Mouse (Mus musculus) thymus, postnatal 36 days (tissue): ENCODE measurements around the gene Gm17402.
A peak's percentile ranks its signal among the peaks of the same experiment; 100 is the strongest.

ENCODE experiments used
- DNase-seq, 2 experiments: peaks; one replicate each; pipeline ENCODE4 v3.0.0; 2022; ENCODE audit warnings: mixed read lengths in 2 of 2

Gene Gm17402

DNA sequence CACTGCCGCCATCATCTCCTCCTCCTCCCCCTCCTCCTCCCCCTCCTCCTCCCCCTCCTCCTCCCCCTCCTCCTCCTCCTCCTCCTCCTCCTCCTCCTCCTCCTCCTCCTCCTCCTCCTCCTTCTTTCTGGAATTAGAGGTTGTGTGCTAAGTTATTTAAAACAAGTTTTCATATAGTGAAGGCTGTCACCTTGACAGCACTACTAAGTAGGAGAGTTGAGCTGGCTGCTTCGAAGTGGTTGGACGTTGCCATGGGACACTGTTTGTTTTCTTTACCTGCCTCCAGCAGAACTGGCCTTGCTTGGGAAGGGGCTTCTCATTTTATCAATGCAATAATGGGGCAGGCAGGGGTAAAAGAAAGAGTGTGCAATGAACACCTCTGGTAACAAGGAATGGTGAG lies at the start of gene Gm17402:
Gene Gm17402, minus strand, starts transcription at position 101 of the 400 bp plus-strand sequence.
- DNase-seq: no peak

DNA sequence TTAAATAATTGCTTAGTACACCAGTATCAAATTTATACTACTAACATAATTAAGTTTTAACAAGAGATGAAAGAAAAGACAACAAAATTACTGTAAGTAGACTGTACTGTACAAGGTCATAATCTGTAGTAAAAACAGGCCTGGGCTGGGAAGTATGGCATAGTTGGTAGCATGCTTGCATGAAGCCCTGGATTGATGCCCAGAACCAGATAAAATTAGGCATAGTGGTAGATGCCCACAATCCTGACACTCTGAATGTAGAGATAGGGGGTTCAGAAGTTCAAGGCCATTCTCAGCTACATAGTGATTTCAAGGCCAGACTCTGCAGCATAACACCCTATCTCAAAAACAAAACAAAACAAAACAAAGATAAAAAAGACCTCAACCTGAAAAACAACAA lies 3.3 kb upstream of the Gm17402 start:
- no peak for DNase-seq

DNA sequence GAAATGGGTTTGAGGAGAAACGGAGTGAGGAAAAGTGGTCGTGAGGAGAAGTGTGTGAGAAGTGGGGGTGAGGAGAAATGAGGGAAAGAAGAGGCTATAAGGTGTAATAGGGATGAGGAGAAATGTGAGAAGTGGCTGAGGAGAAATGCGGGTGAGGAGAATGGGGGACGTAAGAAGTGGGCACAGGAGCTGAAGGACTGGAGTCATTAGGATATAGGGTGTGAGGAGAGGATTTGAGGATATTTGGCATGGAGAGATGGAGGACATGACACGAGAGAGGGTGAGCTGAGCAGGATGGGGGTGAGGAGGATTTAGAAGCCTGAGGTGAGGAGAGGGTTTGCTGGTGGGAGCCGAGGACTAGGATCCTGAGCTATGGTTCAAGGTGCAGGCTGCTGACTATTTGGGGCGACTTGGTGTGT lies 594 bp downstream of the Gm17402 start:
- no peak for DNase-seq

DNA sequence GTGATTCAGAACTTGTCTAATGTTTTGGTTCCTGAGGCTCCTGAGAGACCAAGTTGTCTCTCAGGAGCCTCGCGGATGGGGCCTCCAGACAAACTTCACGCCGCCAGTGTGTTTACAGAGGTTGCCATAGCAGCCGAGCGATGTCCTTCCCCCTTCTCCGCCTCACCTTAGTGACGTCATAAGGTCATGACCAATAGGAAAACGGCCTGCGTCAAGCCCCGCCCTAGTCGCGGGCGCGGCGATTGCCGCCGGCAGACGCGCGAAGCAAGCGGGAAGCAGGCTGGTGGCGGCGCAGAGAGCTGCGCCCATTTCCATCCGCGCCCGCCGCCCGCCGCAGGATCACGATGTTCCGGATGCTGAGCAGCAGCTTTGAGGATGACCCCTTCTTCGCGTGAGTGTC lies 1.1 kb downstream of the Gm17402 start, which contains the start of gene Mlf1:
Gene Mlf1, plus strand, starts transcription at position 226 of the 400 bp plus-strand sequence.
- DNase-seq: peak; percentile 79 to 83

DNA sequence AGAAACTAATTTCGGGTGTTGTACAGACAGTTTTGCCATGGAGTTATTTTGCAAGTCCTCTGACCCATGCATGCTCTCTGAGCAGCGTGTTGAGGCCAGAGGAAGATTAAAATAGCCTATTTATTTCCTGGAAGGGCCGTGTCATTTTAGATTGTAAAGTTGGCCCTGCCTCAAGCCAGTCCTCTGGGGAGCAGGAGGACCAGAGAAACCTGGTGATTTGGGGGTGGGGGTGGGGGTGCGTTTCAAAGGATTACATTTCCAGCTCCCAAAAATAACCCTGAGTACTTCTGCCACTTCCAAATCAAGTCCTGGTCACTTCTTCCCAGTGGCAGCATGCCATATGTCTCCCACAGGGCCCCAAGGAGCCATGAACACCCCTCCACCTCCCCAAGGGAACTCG lies 2.2 kb downstream of the Gm17402 start:
- no peak for DNase-seq

DNA sequence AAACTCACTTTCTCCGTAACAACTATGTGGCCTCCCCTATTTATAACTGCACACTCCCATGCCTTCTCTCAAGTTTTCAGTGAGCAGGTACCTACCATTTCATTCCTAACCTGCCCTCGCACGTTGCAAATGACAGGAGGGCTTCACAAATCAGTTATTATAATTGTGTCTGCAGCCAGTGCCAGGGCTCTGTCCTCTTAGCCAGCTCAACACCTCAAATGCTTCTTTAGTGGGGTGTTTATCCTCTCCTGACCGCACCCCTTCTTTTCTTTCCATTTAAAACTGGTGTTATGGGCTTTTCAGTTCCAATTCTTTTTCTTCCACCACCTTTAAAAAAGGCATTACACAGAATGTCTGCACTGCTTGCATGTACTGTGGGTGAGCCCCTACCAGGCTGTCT lies 2.8 kb downstream of the Gm17402 start:
- no peak for DNase-seq

DNA sequence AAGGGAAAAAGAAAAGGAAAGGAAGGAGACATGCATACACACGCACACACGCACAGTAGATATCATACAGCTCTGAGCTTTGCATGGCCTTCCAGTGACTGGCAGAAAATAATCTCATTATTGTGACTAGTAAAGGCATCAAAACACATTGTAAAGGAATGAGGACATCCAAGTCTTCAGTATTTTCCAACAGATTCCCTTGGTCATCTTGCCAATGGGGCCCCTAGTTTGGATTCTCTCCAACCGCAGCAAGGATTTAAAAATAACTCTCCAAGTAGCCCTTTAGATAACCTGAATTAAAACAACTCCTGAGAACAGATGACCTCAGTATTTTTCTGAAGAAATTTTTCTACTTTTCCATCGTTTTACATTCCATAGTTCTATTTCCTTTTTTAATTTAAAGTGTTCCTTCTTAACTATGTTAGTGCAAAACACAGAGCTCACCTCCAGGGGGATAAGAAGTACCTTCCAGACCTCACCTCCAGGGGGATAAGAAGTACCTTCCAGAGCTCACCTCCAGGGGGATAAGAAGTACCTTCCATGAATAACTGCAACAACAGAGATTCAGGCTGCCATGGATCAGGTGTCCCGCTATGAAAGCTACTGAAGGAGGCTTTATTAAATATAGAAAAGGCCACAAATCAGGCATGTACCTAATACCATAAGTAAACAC lies 5.4 kb downstream of the Gm17402 start:
- DNase-seq: no peak

DNA sequence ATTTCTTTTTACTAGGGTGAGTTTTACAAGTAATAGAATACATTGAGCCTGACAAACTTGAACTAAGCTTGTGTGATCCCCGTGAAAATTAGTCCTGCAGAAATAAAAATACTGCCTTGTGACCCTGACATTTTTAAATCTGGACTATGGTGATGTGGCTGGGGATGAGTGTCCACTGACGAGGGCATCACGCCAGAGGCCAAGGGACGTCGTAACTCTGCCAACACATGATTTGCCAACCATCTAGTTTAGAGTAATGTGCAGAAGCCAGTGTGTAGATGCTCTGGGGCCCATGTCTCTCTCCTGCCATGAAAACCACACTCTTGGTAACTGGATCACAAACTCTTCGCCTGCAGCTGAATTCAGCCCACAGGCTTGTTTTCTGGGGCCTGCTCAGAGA lies 7.5 kb downstream of the Gm17402 start:
- no peak for DNase-seq

DNA sequence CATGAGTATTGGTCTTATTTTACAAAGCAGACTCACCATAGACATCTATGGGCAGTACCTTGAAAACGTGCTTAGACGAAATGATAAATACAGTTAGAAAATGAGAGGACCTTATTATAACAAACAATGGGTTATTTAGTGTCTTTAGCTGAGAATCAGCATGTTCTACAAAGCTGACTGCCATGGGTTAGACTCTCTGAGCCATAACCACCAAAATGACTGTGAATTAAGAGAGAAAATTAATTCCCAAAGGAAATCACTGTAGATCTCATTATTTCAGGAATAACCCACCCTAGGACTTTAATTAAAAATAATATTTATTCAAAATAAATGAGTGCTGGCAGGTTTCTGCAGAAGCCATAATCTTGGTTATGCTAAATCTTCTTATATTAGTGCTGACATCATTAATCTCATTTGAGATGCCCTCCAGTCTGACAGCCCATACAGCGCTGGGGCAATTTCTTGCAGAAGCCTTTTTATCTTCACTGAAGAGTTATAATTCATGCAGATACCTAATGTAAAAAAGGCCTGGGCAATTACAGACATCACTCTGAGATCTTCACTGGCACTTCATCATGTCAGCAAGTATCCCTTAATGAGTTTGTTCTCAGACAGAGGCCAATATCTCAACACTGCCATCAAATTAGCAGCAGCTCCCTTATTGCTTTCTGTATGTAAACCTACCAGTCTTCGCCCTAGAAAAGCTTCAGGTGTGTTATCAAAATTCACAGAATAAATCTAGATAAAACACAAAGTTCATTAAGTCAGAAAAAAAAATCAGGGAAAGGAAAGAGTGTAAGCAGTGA lies 8.7 kb downstream of the Gm17402 start:
- DNase-seq: no peak

DNA sequence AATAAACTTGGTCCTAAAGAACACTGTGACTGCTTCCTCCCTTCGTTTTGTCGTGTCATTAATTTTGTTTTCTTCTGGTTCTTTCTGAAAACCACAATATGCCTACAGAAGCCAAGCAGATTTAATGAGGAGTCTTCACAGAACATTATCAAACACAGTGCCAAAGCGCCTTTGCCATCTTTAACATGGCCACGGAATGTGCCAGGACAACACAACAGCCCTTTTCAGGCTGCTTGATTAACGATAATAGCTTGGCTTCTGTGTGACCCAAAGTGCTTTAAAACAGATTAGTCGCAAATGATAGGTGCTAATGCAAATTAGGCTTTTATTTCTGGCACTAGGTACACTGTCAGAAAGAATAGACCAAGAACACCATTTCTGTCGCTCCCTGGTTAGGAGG lies 16.6 kb downstream of the Gm17402 start:
- no peak for DNase-seq

DNA sequence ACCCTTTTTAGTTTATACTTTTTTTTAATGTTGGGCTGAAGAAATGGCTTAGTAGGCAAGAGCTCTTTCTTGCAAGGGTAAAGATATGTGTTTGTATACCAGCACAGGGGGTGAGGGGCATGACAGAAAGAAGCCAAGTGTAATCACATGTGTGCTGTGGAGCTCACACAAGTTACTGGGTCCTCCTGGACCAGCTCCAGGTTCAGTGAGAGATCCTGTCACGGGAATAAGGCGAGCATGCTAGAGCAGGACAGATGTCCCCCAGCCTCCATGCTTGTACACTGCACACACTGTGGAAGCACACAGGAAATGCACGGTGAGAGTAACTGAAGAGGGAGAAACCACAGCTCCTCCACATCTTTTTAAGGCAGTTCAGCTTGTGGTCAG lies 22.2 kb downstream of the Gm17402 start:
- DNase-seq: no peak

DNA sequence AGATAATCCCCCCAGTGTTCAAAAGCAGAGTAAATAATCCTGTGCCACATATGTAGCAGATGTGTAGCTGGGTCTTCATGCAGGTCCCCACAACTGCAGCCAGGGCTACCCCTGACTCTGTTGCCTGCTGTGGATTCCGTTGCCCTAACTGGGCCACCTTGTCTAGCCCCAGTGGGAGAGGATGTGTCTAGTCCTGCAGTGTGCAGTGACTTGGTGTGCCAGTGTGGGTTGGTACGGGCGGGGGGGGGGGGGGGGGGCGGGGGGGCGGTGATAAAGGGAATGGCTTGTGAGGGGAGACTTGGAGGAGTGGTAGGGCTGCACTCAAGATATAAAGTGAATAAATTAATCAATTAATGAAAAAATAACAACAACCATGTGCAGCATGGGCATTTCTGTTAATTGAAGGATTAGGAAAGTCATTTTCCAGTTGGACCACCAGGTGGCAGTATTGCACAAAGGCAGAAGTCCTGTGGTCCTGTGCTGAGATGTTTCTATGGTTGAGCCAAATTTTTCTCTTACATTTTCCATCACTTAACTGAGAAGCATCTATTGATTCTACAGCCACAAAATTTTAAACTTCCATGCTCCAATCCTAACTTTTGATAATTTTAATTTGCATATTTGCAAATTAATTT lies 22.7 kb downstream of the Gm17402 start:
- DNase-seq: peak; percentile 7 to 9

DNA sequence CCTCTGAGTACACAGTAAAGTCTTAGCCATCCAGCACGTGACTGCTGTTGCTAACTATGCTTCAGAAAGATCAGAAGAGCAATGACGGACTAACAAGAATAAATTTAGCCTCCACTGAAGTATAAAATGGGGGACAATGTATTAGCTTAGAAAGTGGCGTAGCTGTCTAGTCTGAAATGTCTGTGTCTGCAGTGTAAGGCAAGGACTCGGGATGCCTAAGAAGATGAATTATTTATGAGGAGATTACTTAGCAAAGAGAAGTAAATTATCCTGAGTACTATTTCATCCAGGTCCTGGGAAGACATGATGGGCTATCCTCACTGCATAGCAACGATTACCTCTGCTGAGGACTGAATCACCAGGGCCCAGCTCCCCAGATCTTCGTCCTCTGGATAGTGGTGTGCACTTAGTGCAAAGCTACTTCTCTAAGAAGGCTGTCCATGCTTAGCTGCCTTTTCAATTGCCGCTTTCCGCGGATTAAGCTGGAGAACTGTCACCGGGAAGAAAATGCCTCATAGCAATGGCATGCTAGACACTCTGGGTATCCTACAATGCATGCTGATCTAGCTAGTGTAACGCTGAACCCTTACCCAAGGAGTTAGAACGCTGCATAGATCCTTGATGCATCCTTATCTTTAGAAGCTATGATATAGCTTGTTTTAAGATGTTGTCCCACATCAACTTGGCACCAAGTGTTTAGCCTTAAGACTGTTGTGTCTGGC lies 23.4 kb downstream of the Gm17402 start:
- no peak for DNase-seq

DNA sequence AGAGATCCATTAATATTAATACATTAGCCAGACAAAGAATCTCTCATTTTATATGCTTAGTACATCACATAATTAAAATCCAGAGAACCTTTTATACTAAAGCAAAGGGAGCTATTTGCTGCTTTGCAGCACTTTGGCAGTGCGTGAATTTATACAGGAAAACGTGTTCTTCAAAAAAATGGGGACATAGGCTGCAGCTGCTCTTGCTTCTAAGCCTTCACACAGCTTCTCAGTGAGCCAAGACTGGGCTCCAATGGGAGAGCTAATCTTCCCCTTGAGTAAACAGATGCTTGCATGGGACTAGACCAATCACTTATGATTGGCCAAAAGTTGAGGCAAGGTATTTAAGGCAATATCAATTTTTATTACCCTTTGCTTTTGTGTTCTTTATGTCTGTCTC lies 28.3 kb downstream of the Gm17402 start:
- DNase-seq: no peak

DNA sequence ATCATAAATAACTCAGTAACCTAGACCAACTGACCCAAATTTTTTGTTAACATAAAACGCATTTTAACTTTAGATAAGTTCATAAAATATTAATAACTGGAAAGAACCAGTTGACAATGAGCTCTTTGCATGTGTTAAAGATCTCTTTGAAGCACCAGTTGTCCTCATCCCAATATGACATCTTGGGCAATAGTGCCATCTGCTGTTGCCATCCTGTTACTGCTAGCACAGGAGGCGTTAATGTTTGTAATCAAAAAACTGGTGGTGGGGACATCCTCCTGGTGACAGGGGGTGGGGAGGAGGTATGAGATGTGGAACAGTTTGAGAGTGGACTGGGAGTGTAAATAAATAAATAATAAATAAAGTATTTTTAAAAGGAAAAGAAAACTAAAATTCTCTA lies 30.4 kb downstream of the Gm17402 start:
- peak; percentile 22 to 34 for DNase-seq

DNA sequence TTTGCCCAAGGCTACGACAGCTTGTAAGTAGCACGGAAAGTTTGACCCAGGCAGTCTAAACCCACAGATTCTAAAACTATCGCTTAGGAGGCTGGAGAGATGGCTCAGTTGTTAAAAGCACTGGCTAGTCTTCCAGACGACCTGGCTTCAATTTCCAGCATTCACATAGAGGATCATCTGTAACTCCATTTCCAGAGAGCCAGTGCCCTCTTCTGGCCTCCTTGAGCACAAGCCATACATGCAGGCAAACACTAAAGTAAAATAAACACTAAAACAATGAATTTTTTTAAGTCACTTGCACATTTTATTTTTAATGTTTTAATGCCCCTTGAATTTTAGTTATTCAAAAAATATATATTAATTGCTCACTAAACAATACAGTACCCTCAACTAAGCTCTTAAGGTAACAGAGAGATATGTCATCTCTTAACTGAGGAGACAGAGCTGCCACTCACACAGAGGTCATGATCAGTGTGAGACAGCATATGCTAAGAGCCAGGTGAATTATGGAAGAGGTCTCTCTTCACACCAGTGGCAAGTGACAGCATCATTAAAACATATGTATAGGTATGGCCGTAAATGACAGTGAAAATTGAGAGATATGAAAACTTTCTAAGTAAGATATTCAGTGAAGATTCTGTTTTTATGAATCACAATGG lies 31.8 kb downstream of the Gm17402 start:
- DNase-seq: no peak

DNA sequence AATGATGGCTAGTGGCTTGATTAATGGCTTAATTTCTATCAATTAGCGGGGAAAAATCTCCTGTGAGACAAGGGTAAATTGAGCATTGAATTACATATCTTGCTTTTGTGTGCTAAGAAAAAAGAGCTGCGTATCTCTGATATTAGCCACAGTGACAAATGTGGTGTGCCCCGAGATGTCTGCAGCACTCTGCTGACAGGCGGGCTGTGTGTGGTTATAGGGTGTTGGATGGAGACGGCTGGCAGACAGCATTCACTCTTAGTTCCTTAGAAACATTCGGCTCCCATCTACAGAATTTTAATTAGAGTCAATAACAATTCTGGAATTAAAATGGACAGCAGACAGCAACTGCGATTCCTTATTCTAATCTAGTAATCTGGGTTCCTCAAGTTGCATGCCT lies 34.0 kb downstream of the Gm17402 start:
- DNase-seq: no peak

DNA sequence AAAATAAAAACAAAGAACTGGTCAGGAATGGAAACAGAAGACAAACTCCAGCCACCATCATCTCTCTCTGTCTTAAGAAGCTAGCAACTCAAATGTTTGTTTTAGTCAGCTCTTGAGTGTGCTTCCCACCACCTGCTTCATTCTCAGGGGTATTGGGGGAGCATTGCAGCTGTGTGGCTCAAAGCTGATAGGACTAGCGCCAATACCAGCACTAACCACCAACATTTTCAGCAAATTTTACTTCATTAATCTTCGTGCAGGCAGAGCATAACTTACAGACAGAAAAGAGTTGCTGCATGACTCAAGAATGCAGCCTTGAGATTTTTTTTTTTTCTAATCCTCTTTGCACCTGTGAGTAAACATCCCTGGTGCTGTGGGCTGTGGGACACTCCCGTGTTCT lies 35.4 kb downstream of the Gm17402 start:
- no peak for DNase-seq

DNA sequence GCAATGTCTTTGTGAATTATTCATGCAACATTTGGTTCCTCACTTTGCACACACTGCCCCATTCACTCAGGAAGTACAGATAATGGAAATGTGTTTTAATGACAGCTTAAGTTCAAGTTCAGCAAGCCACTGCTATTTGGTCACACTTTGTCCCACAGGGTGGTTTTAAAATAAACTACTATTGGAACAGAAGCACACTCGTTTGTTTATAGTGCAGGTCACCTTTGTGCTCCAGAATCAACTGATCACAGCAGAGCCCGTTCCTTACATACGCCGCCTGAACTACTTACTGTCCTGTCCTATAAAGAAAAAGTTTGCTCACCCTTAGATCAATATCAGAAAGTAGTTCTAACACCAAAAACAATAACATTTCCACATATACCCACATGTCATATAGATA lies 52.5 kb downstream of the Gm17402 start:
- no peak for DNase-seq
